Mouse (Mus musculus): ENCODE results near the gene Slc25a35.
A peak's percentile ranks its signal among the peaks of the same experiment; 100 is the strongest.
"Not testable (repeated sequence)": the region's sequence is repeated elsewhere in the genome, so short reads cannot be mapped to it uniquely, and the experiment has no call there.

Slc25a35 gene

DNA sequence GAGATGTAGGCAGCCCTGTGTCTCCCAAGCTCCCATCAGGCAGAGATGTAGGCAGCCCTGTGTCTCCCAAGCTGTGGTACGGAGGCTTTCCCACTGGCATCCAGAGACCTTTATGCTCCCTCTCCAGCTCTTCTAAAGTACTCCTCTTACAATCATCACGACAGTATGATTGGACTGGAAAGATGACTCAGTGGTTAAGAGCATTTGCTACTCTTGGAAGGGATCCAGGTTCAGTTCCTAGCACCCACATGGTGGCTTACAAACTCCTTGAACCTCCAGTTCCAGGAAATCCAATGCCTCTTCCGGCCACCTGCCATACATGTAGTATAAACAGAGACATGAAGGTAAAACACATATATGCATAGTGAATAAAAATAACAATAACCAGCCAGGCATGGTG lies 6.3 kb upstream of the Slc25a35 start:
- no peak for DNase-seq (ENCODE audit: low read depth, low spot score)

DNA sequence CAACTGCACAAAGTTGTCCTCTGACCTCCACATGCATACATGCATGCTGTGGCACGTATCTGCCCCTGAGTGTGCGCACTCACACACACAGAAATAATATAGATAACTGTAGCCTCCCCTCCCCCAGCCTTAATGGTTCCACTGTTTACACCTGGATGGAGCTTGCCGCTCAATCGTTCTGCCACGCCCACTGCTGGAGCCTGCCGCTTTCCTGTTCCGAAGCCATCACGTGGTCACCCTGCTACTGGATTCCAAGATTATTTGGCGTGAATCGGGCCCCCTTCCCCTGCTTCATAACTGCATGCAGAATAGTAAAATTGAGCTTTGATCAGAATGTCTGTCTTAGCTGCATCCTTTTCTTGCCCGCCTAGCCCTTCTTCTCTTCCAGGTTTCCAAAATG lies 5.8 kb upstream of the Slc25a35 start:
- not testable (repeated sequence) for DNase-seq (ENCODE audit: low read depth, low spot score)

GRCm38 (mm10) chr11:68963405-68963804 lies 4.5 kb upstream of the Slc25a35 start:
- no peak for DNase-seq (ENCODE audit: low read depth, low spot score)

DNA sequence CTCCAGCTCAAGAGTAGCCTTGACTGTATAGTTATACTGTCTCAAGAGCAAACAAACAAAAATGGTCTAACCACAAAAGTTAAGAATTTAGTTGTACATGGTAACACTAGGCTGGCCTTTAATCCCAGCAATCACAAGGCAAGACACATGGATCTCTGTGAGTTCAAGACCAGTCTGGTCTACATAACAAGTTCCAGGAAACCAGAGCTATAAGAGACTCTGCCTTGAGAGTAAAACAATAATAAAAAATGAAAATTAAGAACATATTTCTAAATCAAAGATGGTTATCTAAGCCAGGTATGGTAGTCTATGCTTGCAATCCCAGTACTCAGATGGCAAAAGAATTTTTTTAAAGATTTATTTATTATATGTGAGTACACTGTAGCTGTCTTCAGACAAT lies 2.9 kb upstream of the Slc25a35 start:
- DNase-seq (ENCODE audit: low read depth, low spot score), result no peak

DNA sequence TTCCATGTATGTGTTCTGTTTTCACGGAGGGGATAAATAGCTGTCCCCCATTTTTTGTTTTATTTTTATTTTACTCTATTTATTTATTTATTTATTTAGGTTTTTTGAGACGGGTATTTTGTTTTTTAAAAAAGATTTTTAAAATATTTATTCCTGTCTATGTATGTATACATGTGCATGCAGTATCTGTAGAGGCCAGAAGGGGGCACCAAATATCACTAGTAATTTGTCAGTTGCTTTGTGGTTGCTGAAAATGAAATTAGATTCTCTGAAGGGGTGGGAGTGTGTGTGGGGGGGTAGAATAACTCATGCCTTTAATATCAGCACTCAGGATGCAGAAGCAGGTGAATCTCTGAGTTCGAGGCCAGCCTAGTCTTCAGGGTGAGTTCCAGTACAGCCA lies 2.1 kb upstream of the Slc25a35 start:
- DNase-seq (ENCODE audit: low read depth, low spot score), result no peak

- DNase-seq (ENCODE audit: low read depth, low spot score), result no peak
Measured at GRCm38 (mm10) chr11:68966554-68966953, 1.4 kb upstream of the Slc25a35 start.

GRCm38 (mm10) chr11:68968752-68969151 lies 821 bp downstream of the Slc25a35 start:
- DNase-seq (ENCODE audit: low read depth, low spot score), result no peak

DNA sequence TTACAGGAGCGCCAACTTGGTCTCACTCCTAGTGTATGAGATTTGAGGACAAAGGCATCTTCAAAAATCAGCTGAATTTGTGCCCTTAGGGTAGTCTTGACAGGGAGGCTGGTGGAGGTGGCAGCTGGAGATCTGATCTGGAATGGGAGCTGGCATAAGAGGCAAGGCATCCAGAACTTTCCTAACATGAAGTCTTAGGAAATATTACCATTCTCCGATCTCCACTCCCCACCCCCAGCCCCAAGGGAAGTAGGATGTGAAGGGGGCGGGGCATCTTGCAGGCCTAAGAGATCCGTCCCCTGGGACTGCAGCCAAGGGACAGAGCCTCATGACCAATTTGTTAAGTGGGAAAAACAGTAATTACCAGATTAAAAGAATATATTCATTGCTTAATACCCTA lies 2.3 kb downstream of the Slc25a35 start:
- no peak for DNase-seq (ENCODE audit: low read depth, low spot score)

DNA sequence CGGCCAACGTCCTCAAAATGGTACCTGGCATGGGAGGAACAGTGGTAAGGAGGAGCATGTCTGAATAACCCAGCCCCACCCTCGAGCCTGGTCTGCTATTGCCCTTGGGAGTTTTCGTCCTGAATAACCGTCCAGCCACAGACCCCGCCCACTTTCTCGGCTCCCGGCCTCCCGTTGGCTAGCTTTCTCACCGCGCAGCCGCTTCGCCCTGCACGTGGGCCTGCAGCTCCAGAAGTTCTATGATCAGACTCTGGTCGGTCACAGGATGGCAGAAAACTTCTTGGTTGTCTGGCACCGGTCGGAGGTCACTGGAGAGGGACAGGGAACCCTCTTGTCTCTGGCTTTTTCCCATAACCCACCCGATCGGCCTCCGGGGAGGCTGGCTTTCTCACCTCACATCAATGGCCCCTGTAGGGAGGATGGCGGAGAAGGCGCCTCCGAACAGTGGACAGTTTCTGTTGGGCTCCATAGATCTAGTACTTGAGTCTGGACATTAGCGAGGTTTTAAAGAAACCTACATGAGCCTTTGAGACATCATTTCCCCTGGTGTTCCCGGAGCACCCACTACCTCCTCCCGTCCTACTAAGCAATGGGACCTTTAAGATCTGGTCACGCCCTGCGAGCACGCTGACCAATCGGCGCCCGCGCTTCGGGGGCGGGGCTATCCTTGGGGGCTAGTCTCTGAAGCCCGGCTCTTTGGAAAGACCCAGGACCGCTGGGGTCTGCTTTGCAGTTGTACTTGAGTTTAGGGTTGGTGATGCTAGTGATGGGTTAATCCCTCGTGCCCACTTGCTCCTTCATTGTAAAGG lies 5.5 kb downstream of the Slc25a35 start:
- DNase-seq (ENCODE audit: low read depth, low spot score), result peak; percentile 32

DNA sequence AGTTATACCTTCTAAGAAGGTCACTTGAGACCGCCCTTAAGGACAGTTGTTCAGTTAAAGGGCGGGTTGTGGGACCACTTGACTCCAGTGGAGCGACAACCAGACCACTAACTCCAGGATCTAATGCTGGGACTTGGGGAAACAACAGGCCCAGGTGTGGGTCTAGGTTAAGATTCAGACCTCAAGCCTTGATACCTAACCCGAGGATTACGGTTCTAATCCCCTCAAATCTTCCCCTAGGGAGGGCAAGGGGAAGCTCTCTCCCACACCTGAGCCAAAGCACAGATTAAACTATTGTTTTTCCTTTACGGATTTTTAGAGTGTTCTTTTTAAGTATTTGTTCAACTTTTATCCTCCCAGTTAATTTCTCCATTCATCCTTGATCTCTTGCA lies 6.1 kb downstream of the Slc25a35 start:
- no peak for DNase-seq (ENCODE audit: low read depth, low spot score)

DNA sequence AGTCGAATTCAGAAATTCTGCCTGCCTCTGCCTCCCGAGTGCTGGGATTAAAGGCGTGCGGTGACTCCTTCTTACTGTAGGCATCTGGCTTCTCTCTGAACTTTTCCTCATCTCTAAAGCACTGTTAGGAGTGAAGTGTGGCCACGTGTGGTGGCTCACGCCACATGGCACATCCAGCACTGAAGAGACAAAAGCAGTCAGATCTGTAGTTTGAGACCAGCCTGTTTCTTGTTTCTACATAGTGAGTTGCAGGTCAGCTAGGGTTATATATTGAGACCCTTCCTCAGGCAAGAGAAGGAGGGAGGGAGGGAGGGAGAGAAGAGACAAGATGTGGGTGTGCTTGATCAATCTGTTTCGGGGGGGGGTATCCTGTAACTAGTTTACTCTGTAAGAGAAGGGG lies 7.2 kb downstream of the Slc25a35 start, which contains the start of gene Rangrf:
Gene Rangrf, minus strand, starts transcription at position 101 of the 400 bp plus-strand sequence.
- DNase-seq (ENCODE audit: low read depth, low spot score), result no peak

- DNase-seq (ENCODE audit: low read depth, low spot score), result no peak
Measured at GRCm38 (mm10) chr11:68975601-68976000, 7.7 kb downstream of the Slc25a35 start.

- no peak for DNase-seq (ENCODE audit: low read depth, low spot score)
Measured at GRCm38 (mm10) chr11:68979320-68979733, 11.4 kb downstream of the Slc25a35 start.

- no peak for DNase-seq (ENCODE audit: low read depth, low spot score)
Measured at GRCm38 (mm10) chr11:68980919-68981318, 13.0 kb downstream of the Slc25a35 start.

DNA sequence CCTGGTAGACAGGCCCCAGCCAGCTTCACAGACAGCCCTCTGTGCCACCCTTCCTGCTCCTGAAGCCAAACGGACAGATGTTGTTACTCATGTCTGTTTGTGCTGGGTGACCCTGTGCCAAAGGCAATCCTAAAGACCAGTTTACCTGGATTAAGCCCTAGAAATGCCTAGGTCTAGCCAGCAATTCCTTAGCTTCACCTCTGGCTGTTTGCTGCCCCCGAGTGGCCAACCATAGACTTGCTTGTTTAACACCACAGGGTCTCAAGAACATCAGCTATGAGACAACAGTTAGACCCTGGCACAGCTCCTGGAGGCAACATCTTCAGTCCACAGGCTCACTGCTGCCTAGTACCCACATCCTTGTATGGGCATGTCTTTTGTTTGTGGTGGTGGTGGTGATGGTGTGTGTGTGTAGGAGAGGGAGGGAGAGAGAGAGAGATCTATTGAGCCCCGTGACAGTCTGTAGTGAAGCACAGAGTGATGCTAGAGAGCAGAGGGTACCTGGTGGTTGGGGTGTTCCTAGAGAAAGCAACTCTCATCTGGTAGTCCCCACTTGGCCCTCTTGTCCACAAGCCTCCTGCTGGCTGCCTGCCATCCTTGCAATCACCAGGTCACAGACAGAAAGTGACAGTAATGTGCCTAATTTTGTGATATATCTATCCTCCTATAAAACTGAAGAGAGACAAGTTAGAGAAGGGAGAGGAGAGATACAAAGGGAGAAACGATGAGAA lies 14.9 kb downstream of the Slc25a35 start:
- no peak for DNase-seq (ENCODE audit: low read depth, low spot score)

- no peak for DNase-seq (ENCODE audit: low read depth, low spot score)
Measured at GRCm38 (mm10) chr11:68987365-68987882, 19.5 kb downstream of the Slc25a35 start.

GRCm38 (mm10) chr11:68988341-68988740 lies 20.4 kb downstream of the Slc25a35 start:
- DNase-seq (ENCODE audit: low read depth, low spot score), result no peak

GRCm38 (mm10) chr11:68993122-68993521 lies 25.2 kb downstream of the Slc25a35 start:
- DNase-seq (ENCODE audit: low read depth, low spot score), result no peak

- no peak for DNase-seq (ENCODE audit: low read depth, low spot score)
Measured at GRCm38 (mm10) chr11:68994377-68994776, 26.4 kb downstream of the Slc25a35 start.

GRCm38 (mm10) chr11:68997080-68997479 lies 29.1 kb downstream of the Slc25a35 start:
- no peak for DNase-seq (ENCODE audit: low read depth, low spot score)

DNA sequence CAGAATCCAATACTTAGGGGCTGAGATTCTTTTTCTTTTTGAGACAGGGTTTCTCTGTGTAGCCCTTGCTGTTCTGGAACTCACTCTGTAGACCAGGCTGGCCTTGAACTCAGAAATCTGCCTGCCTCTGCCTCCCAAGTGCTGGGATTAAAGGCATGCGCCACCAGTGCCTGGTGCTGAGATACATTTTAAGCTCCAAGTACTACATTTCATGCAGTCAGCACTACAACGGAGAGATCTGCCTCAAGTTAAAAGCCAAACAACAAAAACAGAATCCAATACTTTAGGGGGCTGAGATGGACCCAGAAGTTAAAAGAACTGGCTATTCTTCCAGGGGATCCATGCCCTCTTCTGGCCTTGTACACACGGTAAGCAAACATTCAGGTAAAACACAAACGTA lies 34.9 kb downstream of the Slc25a35 start:
- DNase-seq (ENCODE audit: low read depth, low spot score), result not testable (repeated sequence)

DNA sequence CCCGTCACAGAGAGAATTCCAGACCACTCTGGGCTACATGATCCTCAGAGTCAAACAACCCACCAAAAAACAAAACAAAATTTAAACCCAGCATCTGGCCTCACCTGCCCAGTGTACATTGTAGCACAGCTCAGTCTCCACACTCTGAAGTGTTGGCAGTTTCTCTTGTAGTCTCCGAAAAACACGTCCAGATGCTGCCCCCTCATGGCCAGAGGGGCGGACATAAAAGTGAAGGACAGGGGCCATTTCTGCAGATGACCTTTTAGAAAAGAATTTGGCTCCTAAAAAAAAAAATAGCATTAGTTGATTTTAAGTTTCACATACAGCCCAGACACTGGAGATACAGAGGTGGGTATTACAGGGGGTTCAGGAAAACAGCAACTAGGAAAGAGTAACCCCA lies 35.7 kb downstream of the Slc25a35 start:
- no peak for DNase-seq (ENCODE audit: low read depth, low spot score)

DNA sequence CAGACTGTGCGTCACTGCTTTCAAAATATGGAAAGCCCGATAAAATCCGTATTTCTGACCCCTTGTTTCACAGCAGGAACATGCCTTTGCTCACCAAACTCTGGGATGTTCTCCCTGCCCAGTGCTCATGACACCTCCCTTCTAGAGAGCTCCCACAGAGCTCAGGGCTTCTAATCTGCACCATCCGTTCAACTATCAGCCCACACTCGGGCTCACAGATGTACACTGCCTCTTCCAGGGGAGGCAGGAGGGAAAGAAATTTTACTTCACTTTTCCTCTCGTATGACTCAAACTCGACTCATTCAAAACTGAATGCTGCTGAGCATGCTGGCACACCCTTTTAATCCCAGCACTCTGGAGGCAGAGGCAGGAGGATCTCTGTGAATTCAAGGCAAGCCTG lies 37.3 kb downstream of the Slc25a35 start:
- DNase-seq (ENCODE audit: low read depth, low spot score), result no peak

All from brain, embryonic 18.5 days (tissue).